Mouse (Mus musculus) heart, embryonic 13.5 days (tissue): ENCODE data around the gene Rps6ka4. TPM values are rescaled to one million over a fixed set of nuclear protein-coding genes. Genes with fewer than 3 reads are reported as not detected.

Experiments used
- ATAC-seq: fragments of 200-750 bp; cut with Nextera tagmentation; 2 replicates; pipeline ENCODE4 v1.8.0; 2017; ENCODE audit warnings: moderate TSS enrichment; ENCODE audit not compliant: insufficient number of reproducible peaks, low FRiP score, low TSS enrichment; ENCODE audit errors: extremely low read depth
- H3K27ac ChIP-seq: fragments of 300-500 bp; sonication (generic); replicated peaks from 2 replicates; pipeline ENCODE4 v1.5.1; 2015; ENCODE audit warnings: moderate library complexity, mild to moderate bottlenecking, inconsistent platforms
- H3K27me3 ChIP-seq: fragments of 300-500 bp; sonication (generic); replicated peaks from 2 replicates; pipeline ENCODE4 v1.6.1; 2015; ENCODE audit warnings: mild to moderate bottlenecking, inconsistent platforms
- H3K36me3 ChIP-seq: fragments of 300-500 bp; sonication (generic); 2 replicates; pipeline ENCODE4 v1.6.1; 2015; ENCODE audit warnings: mild to moderate bottlenecking, inconsistent platforms
- H3K4me1 ChIP-seq: fragments of 300-500 bp; sonication (generic); 2 replicates; pipeline ENCODE4 v1.6.1; 2015; ENCODE audit warnings: inconsistent platforms
- H3K4me2 ChIP-seq: fragments of 300-500 bp; sonication (generic); 2 replicates; pipeline ENCODE4 v1.6.1; 2015; ENCODE audit warnings: inconsistent platforms, mild to moderate bottlenecking, moderate library complexity
- H3K4me3 ChIP-seq: fragments of 300-500 bp; sonication (generic); 2 replicates; pipeline ENCODE4 v1.5.1; 2015; ENCODE audit warnings: moderate library complexity, mild to moderate bottlenecking, inconsistent platforms
- H3K9ac ChIP-seq: fragments of 300-500 bp; sonication (generic); 2 replicates; pipeline ENCODE4 v1.6.1; 2015; ENCODE audit warnings: inconsistent platforms, mild to moderate bottlenecking, moderate library complexity
- H3K9me3 ChIP-seq: fragments of 300-500 bp; sonication (generic); 2 replicates; pipeline ENCODE4 v1.6.1; 2016; ENCODE audit warnings: inconsistent platforms
- WGBS: fragments of 180-500 bp; shearing (Covaris S2); methylation state at CpG from one replicate; pipeline ENCODE4 v1.1.7; 2015; ENCODE audit warnings: mixed read lengths; 5-methylcytosine and 5-hydroxymethylcytosine counted together
- microRNA-seq: library from miRNA; unstranded; fragments of <30 nt; microRNA quantifications from one replicate; pipeline ENCODE4, GENCODE M21; 2016
- polyA plus RNA-seq: library from polyadenylated mRNA; unstranded; fragments of >200 nt; fragmentation: Nextera tagmentation; extraction: Ambion mirVana; gene quantifications from 2 replicates; pipeline ENCODE4 v1.2.1, GENCODE M21; 2015

The Rps6ka4 gene
- polyA plus RNA-seq, 1 experiment from 2014 or later, result 15.4 TPM

GRCm38 (mm10) chr19:6829069-6829468 is 11.4 kb downstream of the Rps6ka4 start:
- Histone ChIP-seq H3K9me3 (no peaks in the 10 kb centered on the region), H3K4me2 (no peak overlapping the region), H3K4me3 (no peak overlapping the region), H3K27ac (no peak overlapping the region), H3K9ac (no peak overlapping the region), H3K36me3 (peaks cover 56% of the 10 kb centered on the region), H3K27me3 (peaks cover 77% of the 10 kb centered on the region), H3K4me1 (peaks cover 18% of the 10 kb centered on the region)
- ATAC-seq, result no peak
- WGBS, result 30% methylated on average over 3 of the region's 3 CpGs

- WGBS, result 71% methylated on average over 3 of the region's 3 CpGs
- H3K27me3 ChIP-seq, result peaks cover 62% of the 10 kb centered on the region
- peaks cover 32% of the 10 kb centered on the region for H3K36me3 ChIP-seq
- H3K27ac ChIP-seq, result no peak overlapping the region
- H3K4me3 ChIP-seq, result no peak overlapping the region
- H3K4me2 ChIP-seq, result no peak overlapping the region
- no peak overlapping the region for H3K9ac ChIP-seq
- no peaks in the 10 kb centered on the region for H3K9me3 ChIP-seq
- peaks cover 18% of the 10 kb centered on the region for H3K4me1 ChIP-seq
- ATAC-seq, result no peak
Measured at GRCm38 (mm10) chr19:6826601-6827000, 13.8 kb downstream of the Rps6ka4 start.

GRCm38 (mm10) chr19:6825384-6825783 is 15.1 kb downstream of the Rps6ka4 start:
- no peak for ATAC-seq
- Histone ChIP-seq H3K4me1 (peaks cover 6% of the 10 kb centered on the region), H3K9me3 (no peaks in the 10 kb centered on the region), H3K4me3 (no peak overlapping the region), H3K36me3 (peaks cover 20% of the 10 kb centered on the region), H3K27me3 (peaks cover 50% of the 10 kb centered on the region), H3K27ac (no peak overlapping the region), H3K9ac (no peak overlapping the region), H3K4me2 (no peak overlapping the region)
- 74% methylated on average over 6 of the region's 6 CpGs for WGBS

GRCm38 (mm10) chr19:6820538-6821195 is 19.8 kb downstream of the Rps6ka4 start:
- Histone ChIP-seq H3K27me3 (peaks cover 12% of the 10 kb centered on the region; the same call in 1 of the 2 replicates), H3K36me3 (no peaks in the 10 kb centered on the region), H3K4me1 (0 out of 2 replicates have a peak, but pooled peaks cover 8% of the 10 kb centered on the region), H3K9ac (no peak overlapping the region), H3K9me3 (no peaks in the 10 kb centered on the region), H3K4me2 (no peak overlapping the region), H3K27ac (no peak overlapping the region), H3K4me3 (no peak overlapping the region)
- WGBS, result 79% methylated on average over 13 of the region's 13 CpGs
- ATAC-seq, result no peak

GRCm38 (mm10) chr19:6819143-6819827 is 21.2 kb downstream of the Rps6ka4 start:
- no peak overlapping the region for H3K27ac ChIP-seq
- H3K4me2 ChIP-seq, result no peak overlapping the region
- 0 out of 2 replicates have a peak, but pooled peaks cover 8% of the 10 kb centered on the region for H3K4me1 ChIP-seq
- ATAC-seq, result no peak
- H3K9ac ChIP-seq, result no peak overlapping the region
- H3K36me3 ChIP-seq, result no peaks in the 10 kb centered on the region
- no peak overlapping the region for H3K4me3 ChIP-seq
- 27% methylated on average over 10 of the region's 10 CpGs for WGBS
- H3K9me3 ChIP-seq, result no peaks in the 10 kb centered on the region; the same call in 1 of the 2 replicates
- peaks cover 8% of the 10 kb centered on the region; the same call in 1 of the 2 replicates for H3K27me3 ChIP-seq

- Histone ChIP-seq H3K4me2 (no peak overlapping the region), H3K36me3 (no peaks in the 10 kb centered on the region), H3K27me3 (no peaks in the 10 kb centered on the region), H3K9me3 (no peaks in the 10 kb centered on the region; the same call in 1 of the 2 replicates), H3K9ac (no peak overlapping the region), H3K4me3 (no peak overlapping the region), H3K27ac (no peak overlapping the region), H3K4me1 (0 out of 2 replicates have a peak, but pooled peaks cover 8% of the 10 kb centered on the region)
- 75% methylated on average over 3 of the region's 3 CpGs for WGBS
- ATAC-seq, result no peak
Measured at GRCm38 (mm10) chr19:6814958-6815357, 25.5 kb downstream of the Rps6ka4 start.

- 52% methylated on average over 4 of the region's 4 CpGs for WGBS
Measured at GRCm38 (mm10) chr19:6814366-6814765, 26.1 kb downstream of the Rps6ka4 start.

More at GRCm38 (mm10) chr19:6814366-6814765, 26.1 kb downstream of the Rps6ka4 start:
- H3K36me3 ChIP-seq, result no peaks in the 10 kb centered on the region
- no peak overlapping the region for H3K4me2 ChIP-seq
- H3K27ac ChIP-seq, result no peak overlapping the region
- 0 out of 2 replicates have a peak, but pooled peaks cover 6% of the 10 kb centered on the region for H3K4me1 ChIP-seq
- no peaks in the 10 kb centered on the region; the same call in 1 of the 2 replicates for H3K9me3 ChIP-seq
- no peak overlapping the region for H3K9ac ChIP-seq
- H3K4me3 ChIP-seq, result no peak overlapping the region
- no peaks in the 10 kb centered on the region for H3K27me3 ChIP-seq
- no peak for ATAC-seq

Small RNA genes lying within 50 kb of the gene (microRNA-seq; reads per million reads assigned to microRNA genes)
- gene Mir5046, result not detected

Other genes starting within 250 kb of the Rps6ka4 start
- 0.39 and 1.3 TPM in 2 replicates for gene Ccdc88b, start 17.6 kb upstream of the Rps6ka4 start, polyA plus RNA-seq
- 79.1 and 93.8 TPM in 2 replicates for gene Trmt112, start 69.1 kb upstream of the Rps6ka4 start, polyA plus RNA-seq
- 217 and 232 TPM in 2 replicates for gene Prdx5, start 69.5 kb upstream of the Rps6ka4 start, polyA plus RNA-seq
- gene Esrra, start 81.2 kb upstream of the Rps6ka4 start, polyA plus RNA-seq, result 30.4 and 33.0 TPM in 2 replicates
- gene Catsperz, start 84.7 kb upstream of the Rps6ka4 start, polyA plus RNA-seq, result 1.7 and 3.6 TPM in 2 replicates
- 0.18 and 0.44 TPM in 2 replicates for gene Kcnk4, start 93.9 kb upstream of the Rps6ka4 start, polyA plus RNA-seq
- gene Bad, start 101.2 kb upstream of the Rps6ka4 start, polyA plus RNA-seq, result 56.9 and 59.8 TPM in 2 replicates
- 18.6 and 19.6 TPM in 2 replicates for gene Gpr137, start 101.8 kb upstream of the Rps6ka4 start, polyA plus RNA-seq
- gene Ppp1r14b, start 134.3 kb upstream of the Rps6ka4 start, polyA plus RNA-seq, result 82.3 and 117 TPM in 2 replicates
- 18.1 and 18.6 TPM in 2 replicates for gene Plcb3, start 135.8 kb upstream of the Rps6ka4 start, polyA plus RNA-seq
- gene Fkbp2, start 139.9 kb upstream of the Rps6ka4 start, polyA plus RNA-seq, result 80.9 and 98.7 TPM in 2 replicates
- 125 and 133 TPM in 2 replicates for gene Vegfb, start 147.0 kb upstream of the Rps6ka4 start, polyA plus RNA-seq
- gene Dnajc4, start 151.9 kb upstream of the Rps6ka4 start, polyA plus RNA-seq, result 33.2 and 35.6 TPM in 2 replicates
- gene Nudt22, start 155.5 kb upstream of the Rps6ka4 start, polyA plus RNA-seq, result 23.3 and 26.8 TPM in 2 replicates
- gene Trpt1, start 155.5 kb upstream of the Rps6ka4 start, polyA plus RNA-seq, result 15.8 and 16.6 TPM in 2 replicates
- 7.6 and 8.1 TPM in 2 replicates for gene Fermt3, start 178.8 kb upstream of the Rps6ka4 start, polyA plus RNA-seq
- 207 and 228 TPM in 2 replicates for gene Stip1, start 199.3 kb upstream of the Rps6ka4 start, polyA plus RNA-seq
- 32.0 and 32.9 TPM in 2 replicates for gene Macrod1, start 216.2 kb upstream of the Rps6ka4 start, polyA plus RNA-seq